ENCODE assay signal across 12 mouse cellular contexts in genomic region chr14:27171175-27171830, GRCm38 (mm10). TPM values are rescaled to one million over a fixed set of nuclear protein-coding genes. Genes with fewer than 3 reads are reported as not detected.
DNase-seq lines count a peak whose midpoint lies in the region; ATAC-seq and TF ChIP-seq lines count a peak whose summit lies in the region.
"Had no signal": no experiment of that assay in that cellular context is flagged by ENCODE, and none has a peak within 500 bp of the region (broad histone marks: within the 10 kb centered on the region; RNA-seq: fewer than 3 reads in every experiment).

No protein-coding gene starts in this region.

- WGBS in liver, adult 2 months: 73% methylated on average over 14 of the region's 14 CpGs
- WGBS in liver, embryonic 12.5 days (ENCODE audit: insufficient replicate concordance): 60% methylated on average over 14 of the region's 14 CpGs
- WGBS in hindbrain, embryonic 13.5 days: 77% methylated on average over 14 of the region's 14 CpGs

- H3K9ac ChIP-seq in liver, adult 2 months (ENCODE audit: low read depth, low read length): no peak overlapping the region; the same call in 1 of the 2 replicates
- no peak overlapping the region for H3K9ac ChIP-seq in liver, embryonic 12.5 days
- no peak overlapping the region for H3K9ac ChIP-seq in hindbrain, embryonic 13.5 days
- H3K9ac ChIP-seq: liver, embryonic 13.5 days had no signal

- H3K79me2 ChIP-seq in liver, adult 2 months (ENCODE audit: control insufficient read depth, insufficient read depth, low read length): no peaks in the 10 kb centered on the region

- no peaks in the 10 kb centered on the region for H3K27me3 ChIP-seq in liver, adult 2 months (ENCODE audit: control insufficient read depth, insufficient read depth, low read length)
- H3K27me3 ChIP-seq in liver, embryonic 12.5 days (replicated peaks): peaks cover 5% of the 10 kb centered on the region; the same call in 1 of the 2 replicates
- no peaks in the 10 kb centered on the region for H3K27me3 ChIP-seq in hindbrain, embryonic 13.5 days
- H3K27me3 ChIP-seq: liver, embryonic 13.5 days had no signal

- H3K4me1 ChIP-seq in liver, adult 2 months (ENCODE audit: control insufficient read depth, insufficient read depth, low read length): peaks cover 4% of the 10 kb centered on the region; the same call in 1 of the 2 replicates
- H3K4me1 ChIP-seq in liver, embryonic 12.5 days: 0 out of 2 replicates have a peak, but pooled peaks cover 4% of the 10 kb centered on the region
- peaks cover 12% of the 10 kb centered on the region for H3K4me1 ChIP-seq in hindbrain, embryonic 13.5 days (replicated peaks)

- H3K4me3 ChIP-seq in liver, adult 2 months (ENCODE audit: insufficient read depth, low read depth, low read length): no peak overlapping the region
- no peak overlapping the region for H3K4me3 ChIP-seq in liver, embryonic 12.5 days
- H3K4me3 ChIP-seq in gastrocnemius, adult 2 months: peak overlapping the region; percentile 46
- no peak overlapping the region for H3K4me3 ChIP-seq in hindbrain, embryonic 13.5 days
- H3K4me3 ChIP-seq: forebrain, embryonic 10.5 days; liver, embryonic 13.5 days had no signal

- no peak for ATAC-seq in liver, embryonic 12.5 days
- ATAC-seq in granulocyte monocyte progenitor cell, adult 5-6 weeks (replicated peaks; ENCODE audit: poor library complexity, severe bottlenecking): no peak
- no peak for ATAC-seq in hindbrain, embryonic 13.5 days (ENCODE audit: low FRiP score)
- ATAC-seq: inflammation-experienced regulatory T-cells, adult 6 months had no signal

- H3K9me3 ChIP-seq in liver, embryonic 12.5 days (replicated peaks): no peaks in the 10 kb centered on the region
- H3K9me3 ChIP-seq in hindbrain, embryonic 13.5 days: no peaks in the 10 kb centered on the region
- H3K9me3 ChIP-seq: forebrain, embryonic 10.5 days; liver, embryonic 13.5 days had no signal

- H3K4me2 ChIP-seq in liver, embryonic 12.5 days: no peak overlapping the region
- H3K4me2 ChIP-seq in hindbrain, embryonic 13.5 days: no peak overlapping the region
- H3K4me2 ChIP-seq: liver, embryonic 13.5 days had no signal

- intact Hi-C loops in gastrocnemius, adult 2 months (cut with DNase I): no loop called here
- intact Hi-C loops in heart, postnatal 14 days (cut with DNase I): no loop called here

- TF ChIP-seq POLR2A in liver, adult 2 months (IDR thresholded peaks at IDR 0.05; ENCODE audit: extremely low read depth, insufficient read depth, low read length): no peak

- peak overlapping the region; percentile 56 for H3K27ac ChIP-seq in liver, adult 2 months (replicated peaks; ENCODE audit: insufficient read depth, low read depth, low read length)
- H3K27ac ChIP-seq in liver, embryonic 12.5 days: no peak overlapping the region
- H3K27ac ChIP-seq in gastrocnemius, adult 2 months: peak overlapping the region; percentile 75
- no peak overlapping the region for H3K27ac ChIP-seq in hindbrain, embryonic 13.5 days
- H3K27ac ChIP-seq: liver, embryonic 13.5 days had no signal

- no peak for DNase-seq in liver, adult 2 months (ENCODE audit: extremely low read depth, low read depth, low spot score)
- peak; percentile 69 for DNase-seq in gastrocnemius, adult 2 months
- peak; percentile 56 to 70 for DNase-seq in heart, postnatal 14 days
- peak; percentile 64 for DNase-seq in skeletal muscle tissue, adult 2 months (ENCODE audit: low read depth, low spot score)
- DNase-seq in retina, embryonic 14.5 days (ENCODE audit: low spot score): no peak
- DNase-seq: cerebellum, adult 11 months; liver, embryonic 13.5 days had no signal

- no peak for TF ChIP-seq CTCF in liver, adult 2 months (IDR thresholded peaks at IDR 0.05; ENCODE audit: low read depth, low read length)
- no peak for TF ChIP-seq CTCF in gastrocnemius, adult 2 months (IDR thresholded peaks at IDR 0.05)

- H3K36me3 ChIP-seq in liver, adult 2 months (ENCODE audit: control insufficient read depth, insufficient read depth, low read length): no peaks in the 10 kb centered on the region
- H3K36me3 ChIP-seq in liver, embryonic 12.5 days: no peaks in the 10 kb centered on the region
- no peaks in the 10 kb centered on the region for H3K36me3 ChIP-seq in hindbrain, embryonic 13.5 days
- H3K36me3 ChIP-seq: forebrain, embryonic 10.5 days; liver, embryonic 13.5 days had no signal

RNA-seq across cellular contexts. Expression of gene Arhgef3, which starts 56.6 kb away (rescaled TPM):
- 17.2 and 19.3 TPM in 2 replicates for total RNA-seq in liver, adult 2 months (2014; rRNA removed)
- polyA plus RNA-seq in liver, adult 2 months (2012; rRNA removed): 6.4 and 6.7 TPM in 2 replicates
- 5.5 and 5.6 TPM in 2 replicates for polyA plus RNA-seq in liver, embryonic 12.5 days (2016; fragmentation: Nextera tagmentation; extraction: Ambion mirVana)
- total RNA-seq in gastrocnemius, adult 2 months (2021): 10 to 100 TPM in 1 of 2 experiments, 1 to 10 TPM in 1; 8.5 to 20.0 TPM
- 10 to 100 TPM; 30.6 to 32.1 TPM for total RNA-seq in heart, postnatal 14 days (2021)
- 14.5 and 14.7 TPM in 2 replicates for total RNA-seq in granulocyte monocyte progenitor cell, adult 5-6 weeks (2014; fragmentation: Nextera tagmentation)
- total RNA-seq in granulocyte monocyte progenitor cell, adult 5-6 weeks (2017): 13.8 and 20.3 TPM in 2 replicates
- polyA plus RNA-seq in hindbrain, embryonic 13.5 days (2015; fragmentation: Nextera tagmentation; extraction: Ambion mirVana): 6.1 and 6.2 TPM in 2 replicates

Comparison
In these comparisons a context has a peak if more than half of its experiments do, and no peak if none do; other contexts are left out.
1. H3K27ac ChIP-seq: peak in liver, adult 2 months (single experiment) and gastrocnemius, adult 2 months (single experiment); none in liver, embryonic 12.5 days (single experiment) and hindbrain, embryonic 13.5 days (single experiment).
2. DNase-seq: peak in gastrocnemius, adult 2 months (single experiment), heart, postnatal 14 days (2 of 2) and skeletal muscle tissue, adult 2 months (single experiment); none in liver, adult 2 months (single experiment) and retina, embryonic 14.5 days (single experiment).